Mouse (Mus musculus): ENCODE measurements around the gene Olfr178. TPM values are rescaled to one million over a fixed set of nuclear protein-coding genes. Genes with fewer than 3 reads are reported as not detected.

Gene Olfr178
- not detected in 2 replicates for total RNA-seq (2017)

- no peak for ATAC-seq (ENCODE audit: extremely low read depth, insufficient number of reproducible peaks, low FRiP score, poor library complexity, severe bottlenecking)
These were observed at the start of gene Olfr178 for GRCm38 (mm10) chr16:58891963-58892362. Gene Olfr178, minus strand, starts transcription at chr16:58892063.

GRCm38 (mm10) chr16:58929292-58929691, 37.4 kb upstream of the Olfr178 start, which contains the start of gene Olfr180:
Gene Olfr180, minus strand, starts transcription at chr16:58929392.
- no peak for ATAC-seq (ENCODE audit: extremely low read depth, insufficient number of reproducible peaks, low FRiP score, poor library complexity, severe bottlenecking)

- no peak for ATAC-seq (ENCODE audit: extremely low read depth, insufficient number of reproducible peaks, low FRiP score, poor library complexity, severe bottlenecking)
These were observed 36.8 kb upstream of the Olfr178 start, which contains the start of gene Olfr181 for GRCm38 (mm10) chr16:58928655-58929054. Gene Olfr181, minus strand, starts transcription at chr16:58928755.

GRCm38 (mm10) chr16:58884416-58884815, 7.4 kb downstream of the Olfr178 start:
- no peak for ATAC-seq (ENCODE audit: extremely low read depth, insufficient number of reproducible peaks, low FRiP score, poor library complexity, severe bottlenecking)

- no peak for ATAC-seq (ENCODE audit: extremely low read depth, insufficient number of reproducible peaks, low FRiP score, poor library complexity, severe bottlenecking)
These were observed 17.2 kb downstream of the Olfr178 start, which contains the start of gene Olfr177 for GRCm38 (mm10) chr16:58874668-58875067. Gene Olfr177, minus strand, starts transcription at chr16:58874768.

GRCm38 (mm10) chr16:58861479-58861878, 30.4 kb downstream of the Olfr178 start:
- no peak for ATAC-seq (ENCODE audit: extremely low read depth, insufficient number of reproducible peaks, low FRiP score, poor library complexity, severe bottlenecking)

GRCm38 (mm10) chr16:58860032-58860737, 31.7 kb downstream of the Olfr178 start:
- no peak for ATAC-seq (ENCODE audit: extremely low read depth, insufficient number of reproducible peaks, low FRiP score, poor library complexity, severe bottlenecking)

Other genes starting within 250 kb of the Olfr178 start
- 13.8 and 14.4 TPM in 2 replicates for gene Cpox, start 221.8 kb downstream of the Olfr178 start, total RNA-seq (2017)
- 0.23 and 0.86 TPM in 2 replicates for gene Gpr15, start 173.0 kb downstream of the Olfr178 start, total RNA-seq (2017)
- 29.8 and 30.6 TPM in 2 replicates for gene Cldnd1, start 164.2 kb downstream of the Olfr178 start, total RNA-seq (2017)
- not detected in 2 replicates for gene Olfr172, start 128.9 kb downstream of the Olfr178 start, total RNA-seq (2017)
- not detected in 2 replicates for gene Olfr173, start 91.8 kb downstream of the Olfr178 start, total RNA-seq (2017)
- gene Olfr175-ps1, start 65.3 kb downstream of the Olfr178 start, total RNA-seq (2017): not detected in 2 replicates
- gene Olfr177, start 17.3 kb downstream of the Olfr178 start, total RNA-seq (2017): 0.25 TPM in 1 of 2 replicates, not detected in the other
- not detected in 2 replicates for gene Olfr181, start 36.7 kb upstream of the Olfr178 start, total RNA-seq (2017)
- not detected in 2 replicates for gene Olfr180, start 37.3 kb upstream of the Olfr178 start, total RNA-seq (2017)
- gene Olfr183, start 103.3 kb upstream of the Olfr178 start, total RNA-seq (2017): not detected in 2 replicates
- gene Olfr186, start 138.2 kb upstream of the Olfr178 start, total RNA-seq (2017): not detected in 2 replicates
- gene Olfr187, start 147.7 kb upstream of the Olfr178 start, total RNA-seq (2017): not detected in 2 replicates
- gene Olfr190, start 185.9 kb upstream of the Olfr178 start, total RNA-seq (2017): under 0.01 TPM in 1 of 2 replicates, not detected in the other
- gene Olfr191, start 197.8 kb upstream of the Olfr178 start, total RNA-seq (2017): not detected in 2 replicates
- gene Olfr193, start 219.8 kb upstream of the Olfr178 start, total RNA-seq (2017): not detected in 2 replicates
- gene Olfr194, start 229.0 kb upstream of the Olfr178 start, total RNA-seq (2017): 0.12 TPM in 1 of 2 replicates, not detected in the other